In genomic region chr17:53478858-53479603, GRCm38 (mm10) we compare ENCODE assay signal across 8 mouse cellular contexts. TPM values are rescaled to one million over a fixed set of nuclear protein-coding genes. Genes with fewer than 3 reads are reported as not detected.
DNase-seq lines count a peak whose midpoint lies in the region; ATAC-seq lines count a peak whose summit lies in the region.

Gene Rab5a (plus strand): TSS chr17:53479234.

- peak within 1 kb of the TSS; percentile 93 for H3K9ac ChIP-seq in hindbrain, embryonic 12.5 days

- peaks cover 18% of the 10 kb centered on the region for H3K4me1 ChIP-seq in hindbrain, embryonic 12.5 days

- under 1% methylated on average over 64 of the region's 82 CpGs for WGBS in hindbrain, embryonic 12.5 days

- DNase-seq in NIH3T3 (ENCODE audit: low read depth) = peak; percentile 100
- DNase-seq in cerebellum, postnatal 10 days = peak; percentile 100
- peak; percentile 98 to 100 for DNase-seq in frontal cortex, postnatal 10 days (ENCODE audit: low spot score in 2 of 2)
- DNase-seq in layer of hippocampus, postnatal 14 days (ENCODE audit: low spot score in 2 of 2) = peak; percentile 99
- DNase-seq in lung, postnatal 14 days = peak; percentile 100
- DNase-seq in retina, adult 2 months (ENCODE audit: low read depth, low spot score) = peak; percentile 96
- peak; percentile 99 for DNase-seq in thymus, postnatal 36 days

- peak within 1 kb of the TSS; percentile 78 for H3K4me2 ChIP-seq in hindbrain, embryonic 12.5 days (replicated peaks)

- H3K27me3 ChIP-seq in hindbrain, embryonic 12.5 days = no peaks in the 10 kb centered on the region

- peak within 1 kb of the TSS; percentile 98 for H3K27ac ChIP-seq in hindbrain, embryonic 12.5 days

- H3K36me3 ChIP-seq in hindbrain, embryonic 12.5 days = no peaks in the 10 kb centered on the region

- ATAC-seq in hindbrain, embryonic 12.5 days (ENCODE audit: low FRiP score) = peak; percentile 98

- peak within 1 kb of the TSS; percentile 98 for H3K4me3 ChIP-seq in hindbrain, embryonic 12.5 days

- H3K9me3 ChIP-seq in hindbrain, embryonic 12.5 days (replicated peaks) = no peaks in the 10 kb centered on the region

RNA-seq across cellular contexts. Expression of gene Rab5a, which starts in this region (rescaled TPM):
- polyA plus RNA-seq in hindbrain, embryonic 12.5 days (2016; fragmentation: Nextera tagmentation; extraction: Ambion mirVana) = 123 and 142 TPM in 2 replicates
- total RNA-seq in layer of hippocampus, postnatal 14 days (2021) = 100 to 1,000 TPM; 115 to 128 TPM

Comparison
In these comparisons a context has a peak if more than half of its experiments do, and no peak if none do; other contexts are left out.
1. Peak in every context shown above with its lines: DNase-seq, ATAC-seq, H3K4me3 ChIP-seq and H3K27ac ChIP-seq.